Mouse (Mus musculus) G1E (cell line): Measurements from ENCODE around the gene Pibf1. TPM values are rescaled to one million over a fixed set of nuclear protein-coding genes. Genes with fewer than 3 reads are reported as not detected.

Source experiments
- ATAC-seq: 2 replicates; pipeline ENCODE4 v1.8.0; 2016; ENCODE audit warnings: mild to moderate bottlenecking; ENCODE audit not compliant: insufficient number of reproducible peaks, poor library complexity, low FRiP score, severe bottlenecking; ENCODE audit errors: extremely low read depth
- DNase-seq: peaks from one replicate; pipeline ENCODE4 v3.0.0; 2012; ENCODE audit warnings: low spot score
- H3K27me3 ChIP-seq: 2 replicates; pipeline ENCODE4 v1.6.1; 2012; ENCODE audit warnings: mild to moderate bottlenecking, low read length, inconsistent platforms; ENCODE audit not compliant: insufficient read depth
- H3K36me3 ChIP-seq: replicated peaks from 2 replicates; pipeline ENCODE3; 2012; ENCODE audit warnings: mild to moderate bottlenecking, inconsistent platforms
- H3K4me1 ChIP-seq: 2 replicates; pipeline ENCODE4 v1.6.1; 2012; ENCODE audit warnings: low read depth, low read length, inconsistent platforms, mixed read lengths; ENCODE audit not compliant: insufficient read depth
- H3K4me3 ChIP-seq: 2 replicates; pipeline ENCODE4 v1.5.1; 2012; ENCODE audit warnings: low read depth, mild to moderate bottlenecking, inconsistent platforms, low read length, moderate library complexity, mixed read lengths
- H3K9me3 ChIP-seq: replicated peaks from 2 replicates; pipeline ENCODE4 v1.6.1; 2012; ENCODE audit warnings: inconsistent platforms
- CTCF ChIP-seq: IDR thresholded peaks from 2 replicates; pipeline ENCODE4 v1.5.1; 2012; ENCODE audit warnings: low read depth, low read length, inconsistent platforms, mixed read lengths
- GATA1 ChIP-seq: IDR thresholded peaks from 2 replicates; pipeline ENCODE4 v1.6.1; 2012; ENCODE audit warnings: borderline replicate concordance, low read length, inconsistent platforms, mixed read lengths
- GATA2 ChIP-seq: IDR thresholded peaks from 2 replicates; pipeline ENCODE4 v1.6.1; 2012; ENCODE audit warnings: low read depth, low read length, inconsistent platforms, borderline replicate concordance
- POLR2AphosphoS5 ChIP-seq: IDR thresholded peaks from 2 replicates; pipeline ENCODE4 v1.6.1; 2012; ENCODE audit warnings: low read depth, low read length, inconsistent platforms; ENCODE audit not compliant: insufficient replicate concordance
- TAL1 ChIP-seq: conservative IDR thresholded peaks from 2 replicates; pipeline ENCODE4 v1.6.1; 2012; ENCODE audit warnings: low read depth, low read length, inconsistent platforms, mixed read lengths
- polyA plus RNA-seq: library from polyadenylated mRNA; stranded (reverse); fragments of >175 nt; gene quantifications from 2 replicates; pipeline ENCODE4 v1.2.3, GENCODE M21; 2012
- total RNA-seq, 2 experiments: library from RNA; stranded (forward) in 1 of 2; stranded (reverse) in 1 of 2; fragments of 200-1000 nt in 1 of 2; fragments of >200 nt in 1 of 2; fragmentation: Nextera tagmentation in 1 of 2; gene quantifications; 2 replicates each; pipeline ENCODE4 v1.2.3; 2014 to 2017

The Pibf1 gene
- total RNA-seq (2014; fragmentation: Nextera tagmentation), result 53.2 and 58.1 TPM in 2 replicates
- total RNA-seq (2017), result 52.8 and 67.9 TPM in 2 replicates
- polyA plus RNA-seq, result 0.95 and 1.4 TPM in 2 replicates

GRCm38 (mm10) chr14:99099267-99099966, at the start of gene Pibf1, which contains the start of gene Dis3:
Gene Pibf1, plus strand, starts transcription at chr14:99099424.
Gene Dis3, minus strand, starts transcription at chr14:99099770.
- ATAC-seq (peak; percentile 98), DNase-seq (peak; percentile 96)
- Histone ChIP-seq H3K36me3 (peaks cover 72% of the 10 kb centered on the region), H3K4me3 (peak within 1 kb of the TSS; percentile 96), H3K9me3 (no peaks in the 10 kb centered on the region), H3K27me3 (no peaks in the 10 kb centered on the region), H3K4me1 (peaks cover 50% of the 10 kb centered on the region)
- TF ChIP-seq POLR2AphosphoS5 (no peak), GATA2 (no peak), TAL1 (no peak), GATA1 (no peak), CTCF (no peak)

DNA sequence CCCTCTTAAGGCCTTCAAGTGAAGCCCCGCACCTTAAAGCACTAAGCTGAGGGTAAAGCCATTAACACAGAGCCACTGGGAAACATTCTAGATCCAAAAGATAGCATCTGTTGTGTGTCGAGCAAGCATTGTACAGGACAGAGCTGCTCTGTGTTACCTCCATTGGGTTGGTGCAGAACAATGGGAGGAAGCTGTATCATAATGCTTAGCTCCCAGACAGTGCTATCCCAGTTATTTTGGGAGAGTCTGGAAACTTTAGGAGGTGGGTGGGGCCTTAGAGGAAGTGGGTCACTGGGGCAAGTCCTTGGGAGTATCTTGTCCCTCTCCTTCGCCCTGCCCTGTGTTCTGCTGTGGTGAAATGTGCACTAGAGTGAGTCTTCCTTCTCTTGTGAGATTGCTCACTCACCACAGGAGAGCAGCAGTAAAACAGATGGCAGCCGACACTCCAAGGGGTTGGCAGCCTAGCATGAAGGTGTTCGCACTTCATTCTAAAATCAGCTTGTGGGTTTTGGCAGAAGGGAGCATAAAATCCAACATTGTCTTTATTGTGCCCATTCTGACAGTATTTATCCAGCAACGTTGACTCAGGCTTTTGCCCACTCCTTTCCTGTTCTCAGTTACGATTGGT, 40.2 kb upstream of the Pibf1 start:
- Histone ChIP-seq H3K4me1 (peaks cover 20% of the 10 kb centered on the region), H3K9me3 (no peaks in the 10 kb centered on the region), H3K4me3 (no peak overlapping the region), H3K36me3 (peaks cover 83% of the 10 kb centered on the region), H3K27me3 (no peaks in the 10 kb centered on the region)
- no peak for ATAC-seq
- no peak for DNase-seq
- TF ChIP-seq POLR2AphosphoS5 (no peak), GATA2 (no peak), TAL1 (no peak), GATA1 (no peak), CTCF (no peak)

DNA sequence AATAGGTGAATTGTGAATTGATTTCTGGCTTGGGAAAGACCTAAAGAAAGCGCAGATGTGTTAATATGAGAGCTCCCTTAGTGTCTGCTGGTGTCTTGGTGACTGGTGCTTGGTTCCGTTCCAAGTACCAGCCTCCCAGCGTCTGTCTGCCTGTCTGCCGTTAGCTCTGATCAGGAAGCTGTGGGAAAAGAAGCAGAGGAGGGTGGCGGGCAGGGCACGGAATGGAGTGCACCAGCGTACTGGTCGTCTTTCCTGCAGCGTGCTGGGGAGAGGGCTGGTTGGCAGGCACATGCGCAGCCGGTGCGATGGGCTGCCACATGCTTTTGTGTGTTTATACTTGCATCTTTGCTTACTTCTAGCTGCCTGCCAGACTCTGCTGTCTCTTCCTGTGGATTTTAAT, 38.6 kb upstream of the Pibf1 start:
- ATAC-seq (no peak), DNase-seq (no peak)
- no peak overlapping the region for H3K4me3 ChIP-seq
- H3K36me3 ChIP-seq, result peaks cover 76% of the 10 kb centered on the region
- TF ChIP-seq CTCF (no peak), GATA1 (no peak), GATA2 (no peak), POLR2AphosphoS5 (no peak), TAL1 (no peak)
- peaks cover 17% of the 10 kb centered on the region for H3K4me1 ChIP-seq
- no peaks in the 10 kb centered on the region for H3K9me3 ChIP-seq
- no peaks in the 10 kb centered on the region for H3K27me3 ChIP-seq

GRCm38 (mm10) chr14:99063091-99063490, 36.1 kb upstream of the Pibf1 start:
- TF ChIP-seq TAL1 (no peak), GATA2 (no peak), POLR2AphosphoS5 (no peak), GATA1 (no peak), CTCF (no peak)
- DNase-seq, result no peak
- H3K4me3 ChIP-seq, result no peak overlapping the region
- no peak for ATAC-seq
- H3K36me3 ChIP-seq, result peaks cover 75% of the 10 kb centered on the region
- no peaks in the 10 kb centered on the region for H3K27me3 ChIP-seq
- no peaks in the 10 kb centered on the region for H3K9me3 ChIP-seq
- H3K4me1 ChIP-seq, result peaks cover 10% of the 10 kb centered on the region

DNA sequence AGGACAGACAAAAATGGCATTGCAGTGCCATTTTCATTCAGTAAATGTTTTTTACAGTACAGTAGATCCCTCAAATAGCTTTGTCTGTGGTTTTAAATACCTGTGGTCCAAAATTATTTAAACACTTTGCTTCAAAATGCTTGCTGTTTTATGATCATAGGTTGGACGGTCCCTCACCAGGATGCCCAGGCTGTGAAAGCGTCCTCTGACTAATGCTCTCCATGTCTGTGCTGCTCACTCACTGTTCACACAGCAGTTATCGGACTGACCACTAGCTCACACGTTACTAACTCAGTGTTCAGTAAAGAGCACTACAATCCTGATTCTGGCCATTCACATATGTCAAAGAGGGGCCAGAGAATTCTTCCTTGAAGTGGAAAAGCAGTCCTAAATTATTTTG, 28.1 kb upstream of the Pibf1 start:
- H3K27me3 ChIP-seq, result no peaks in the 10 kb centered on the region
- H3K36me3 ChIP-seq, result peaks cover 94% of the 10 kb centered on the region
- H3K4me1 ChIP-seq, result peaks cover 7% of the 10 kb centered on the region
- ATAC-seq, result no peak
- H3K4me3 ChIP-seq, result no peak overlapping the region
- no peaks in the 10 kb centered on the region for H3K9me3 ChIP-seq
- DNase-seq, result no peak
- TF ChIP-seq GATA1 (no peak), CTCF (no peak), POLR2AphosphoS5 (no peak), GATA2 (no peak), TAL1 (no peak)

GRCm38 (mm10) chr14:99088947-99089346, 10.3 kb upstream of the Pibf1 start:
- ATAC-seq (no peak), DNase-seq (no peak)
- Histone ChIP-seq H3K4me1 (peaks cover 10% of the 10 kb centered on the region), H3K9me3 (no peaks in the 10 kb centered on the region), H3K36me3 (peaks cover 89% of the 10 kb centered on the region), H3K27me3 (no peaks in the 10 kb centered on the region), H3K4me3 (no peak overlapping the region)
- TF ChIP-seq POLR2AphosphoS5 (no peak), GATA2 (no peak), GATA1 (no peak), TAL1 (no peak), CTCF (no peak)
